In the genomic region with DNA sequence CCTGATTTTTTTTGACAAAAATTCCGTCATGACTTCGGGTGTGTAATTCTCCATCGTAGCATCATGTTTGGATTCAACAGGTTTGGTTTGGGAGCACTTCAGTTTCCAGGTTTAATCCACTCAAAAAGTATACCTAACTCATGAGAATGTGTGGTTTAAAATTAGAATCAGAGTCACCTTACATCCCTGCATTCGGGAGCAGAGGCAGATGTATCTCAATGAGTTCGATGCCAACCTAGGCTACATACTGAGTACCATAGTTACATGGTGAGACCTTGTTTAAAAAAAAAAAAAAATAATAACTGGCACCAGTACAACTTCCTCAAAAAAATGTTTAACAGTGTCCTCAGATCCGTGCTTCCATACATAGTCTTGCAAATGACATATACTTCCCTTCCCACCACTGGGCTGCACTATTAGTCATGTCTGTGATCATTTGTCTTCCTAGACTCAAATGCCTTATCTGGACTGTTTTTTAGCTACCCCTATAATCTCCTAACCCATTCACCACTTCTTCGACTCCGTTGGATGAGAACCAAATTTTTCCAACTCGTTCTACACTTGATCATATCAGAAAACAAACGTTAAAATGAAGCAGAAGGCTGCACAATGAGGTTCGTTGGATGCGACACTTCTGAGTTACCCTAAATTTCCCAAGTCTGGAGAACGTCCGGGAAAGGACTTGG, we compare ENCODE assay signal across 7 mouse cellular contexts. TPM values are rescaled to one million over a fixed set of nuclear protein-coding genes. Genes with fewer than 3 reads are reported as not detected.
DNase-seq lines count a peak whose midpoint lies in the region; ATAC-seq and TF ChIP-seq lines count a peak whose summit lies in the region.

No protein-coding gene starts in this region.

- no peak for TF ChIP-seq POLR2A in spleen, adult 2 months (IDR thresholded peaks at IDR 0.05; ENCODE audit: low read depth, low read length)

- 25% methylated on average over 14 of the region's 14 CpGs for WGBS in spleen, adult 2 months
- 30% methylated on average over 14 of the region's 14 CpGs for WGBS in limb, embryonic 15.5 days
- WGBS in stomach, embryonic 15.5 days = 33% methylated on average over 14 of the region's 14 CpGs

- no peak for TF ChIP-seq CTCF in spleen, adult 2 months (IDR thresholded peaks at IDR 0.05; ENCODE audit: extremely low read depth, insufficient read depth, insufficient read length, insufficient replicate concordance)

- DNase-seq in spleen, adult 2 months (ENCODE audit: low read depth in 1 of 2, low spot score in 2 of 2) = no peak
- DNase-seq in spleen, adult 18-20 months = no peak
- no peak for DNase-seq in cerebellum, postnatal 14 days
- no peak for DNase-seq in urinary bladder, postnatal 36 days (ENCODE audit: low spot score in 2 of 2)

- H3K9me3 ChIP-seq in limb, embryonic 15.5 days = no peaks in the 10 kb centered on the region
- no peaks in the 10 kb centered on the region for H3K9me3 ChIP-seq in stomach, embryonic 15.5 days

- H3K4me1 ChIP-seq in spleen, adult 2 months (ENCODE audit: control insufficient read depth, insufficient read depth, insufficient read length) = peaks cover 4% of the 10 kb centered on the region
- peaks cover 31% of the 10 kb centered on the region for H3K4me1 ChIP-seq in limb, embryonic 15.5 days
- H3K4me1 ChIP-seq in stomach, embryonic 15.5 days = peaks cover 17% of the 10 kb centered on the region

- no peaks in the 10 kb centered on the region for H3K36me3 ChIP-seq in spleen, adult 2 months (ENCODE audit: control insufficient read depth, insufficient read depth, low read length)
- H3K36me3 ChIP-seq in limb, embryonic 15.5 days = peaks cover 8% of the 10 kb centered on the region
- H3K36me3 ChIP-seq in stomach, embryonic 15.5 days = no peaks in the 10 kb centered on the region

- H3K27ac ChIP-seq in spleen, adult 2 months (ENCODE audit: insufficient read depth, low read length) = peak overlapping the region; percentile 79
- peak overlapping the region; percentile 91 for H3K27ac ChIP-seq in limb, embryonic 15.5 days
- H3K27ac ChIP-seq in stomach, embryonic 15.5 days = peak overlapping the region; percentile 87

- no peaks in the 10 kb centered on the region for H3K27me3 ChIP-seq in spleen, adult 2 months (ENCODE audit: control insufficient read depth, insufficient read depth, low read length)
- no peaks in the 10 kb centered on the region for H3K27me3 ChIP-seq in limb, embryonic 15.5 days
- H3K27me3 ChIP-seq in stomach, embryonic 15.5 days (replicated peaks) = no peaks in the 10 kb centered on the region

- peak overlapping the region; percentile 61 for H3K4me3 ChIP-seq in spleen, adult 2 months (ENCODE audit: extremely low read depth, insufficient read depth, insufficient read length)
- H3K4me3 ChIP-seq in limb, embryonic 15.5 days = peak overlapping the region; percentile 95
- peak overlapping the region; percentile 96 for H3K4me3 ChIP-seq in stomach, embryonic 15.5 days (replicated peaks)

- ATAC-seq in erythroid progenitor cell, adult 5-6 weeks (replicated peaks; ENCODE audit: low FRiP score, poor library complexity, severe bottlenecking) = peak; percentile 8
- ATAC-seq in limb, embryonic 15.5 days (ENCODE audit: insufficient number of reproducible peaks, low FRiP score, low TSS enrichment, low read depth) = no peak
- no peak for ATAC-seq in stomach, embryonic 15.5 days (ENCODE audit: insufficient read depth, low FRiP score, low read depth)

- peak overlapping the region; percentile 76 for H3K9ac ChIP-seq in limb, embryonic 15.5 days
- H3K9ac ChIP-seq in stomach, embryonic 15.5 days = peak overlapping the region; percentile 82; the same call in 1 of the 2 replicates

- H3K4me2 ChIP-seq in limb, embryonic 15.5 days = peak overlapping the region; percentile 54
- H3K4me2 ChIP-seq in stomach, embryonic 15.5 days = peak overlapping the region; percentile 60

RNA-seq across cellular contexts. Expression of a gene that starts 0.6 kb away (rescaled TPM):
- 221 and 393 TPM in 2 replicates for polyA plus RNA-seq in spleen, adult 2 months (2012; rRNA removed)
- total RNA-seq in erythroid progenitor cell, adult 5-6 weeks (2015; ENCODE audit: low replicate concordance) = 74.6 and 93.1 TPM in 2 replicates
- 1.1 and 26.1 TPM in 2 replicates for total RNA-seq in erythroid progenitor cell, adult 5-6 weeks (2017; ENCODE audit: low replicate concordance)
- polyA plus RNA-seq in limb, embryonic 15.5 days (2015; fragmentation: Nextera tagmentation; extraction: Ambion mirVana) = 196 and 218 TPM in 2 replicates
- polyA plus RNA-seq in stomach, embryonic 15.5 days (2015; fragmentation: Nextera tagmentation; extraction: Ambion mirVana) = 273 and 275 TPM in 2 replicates

RNA-seq across cellular contexts. Expression of a gene that starts 5.3 kb away (rescaled TPM):
- polyA plus RNA-seq in spleen, adult 2 months (2012; rRNA removed) = 42.0 and 63.2 TPM in 2 replicates
- 1.8 TPM in 1 of 2 replicates, not detected in the other for total RNA-seq in erythroid progenitor cell, adult 5-6 weeks (2015; ENCODE audit: low replicate concordance)
- 1.4 and 1.7 TPM in 2 replicates for total RNA-seq in erythroid progenitor cell, adult 5-6 weeks (2017; ENCODE audit: low replicate concordance)
- polyA plus RNA-seq in limb, embryonic 15.5 days (2015; fragmentation: Nextera tagmentation; extraction: Ambion mirVana) = 245 and 272 TPM in 2 replicates
- polyA plus RNA-seq in stomach, embryonic 15.5 days (2015; fragmentation: Nextera tagmentation; extraction: Ambion mirVana) = 126 and 139 TPM in 2 replicates

RNA-seq across cellular contexts. Expression of a gene that starts 8.6 kb away (rescaled TPM):
- polyA plus RNA-seq in spleen, adult 2 months (2012; rRNA removed) = 24.6 and 31.2 TPM in 2 replicates
- total RNA-seq in erythroid progenitor cell, adult 5-6 weeks (2015; ENCODE audit: low replicate concordance) = 1.7 and 2.5 TPM in 2 replicates
- total RNA-seq in erythroid progenitor cell, adult 5-6 weeks (2017; ENCODE audit: low replicate concordance) = 1.4 and 1.9 TPM in 2 replicates
- 5.8 and 6.5 TPM in 2 replicates for polyA plus RNA-seq in limb, embryonic 15.5 days (2015; fragmentation: Nextera tagmentation; extraction: Ambion mirVana)
- 17.0 and 19.9 TPM in 2 replicates for polyA plus RNA-seq in stomach, embryonic 15.5 days (2015; fragmentation: Nextera tagmentation; extraction: Ambion mirVana)

RNA-seq across cellular contexts. Expression of a gene that starts 37.8 kb away (rescaled TPM):
- polyA plus RNA-seq in spleen, adult 2 months (2012; rRNA removed) = 154 and 206 TPM in 2 replicates
- 21.0 and 22.0 TPM in 2 replicates for total RNA-seq in erythroid progenitor cell, adult 5-6 weeks (2015; ENCODE audit: low replicate concordance)
- total RNA-seq in erythroid progenitor cell, adult 5-6 weeks (2017; ENCODE audit: low replicate concordance) = 23.0 and 38.6 TPM in 2 replicates
- polyA plus RNA-seq in limb, embryonic 15.5 days (2015; fragmentation: Nextera tagmentation; extraction: Ambion mirVana) = 42.8 and 46.4 TPM in 2 replicates
- polyA plus RNA-seq in stomach, embryonic 15.5 days (2015; fragmentation: Nextera tagmentation; extraction: Ambion mirVana) = 49.6 and 51.9 TPM in 2 replicates

RNA-seq across cellular contexts. Expression of a gene that starts 49.8 kb away (rescaled TPM):
- 0.22 and 0.40 TPM in 2 replicates for polyA plus RNA-seq in spleen, adult 2 months (2012; rRNA removed)
- total RNA-seq in erythroid progenitor cell, adult 5-6 weeks (2015; ENCODE audit: low replicate concordance) = not detected in 2 replicates
- not detected in 2 replicates for total RNA-seq in erythroid progenitor cell, adult 5-6 weeks (2017; ENCODE audit: low replicate concordance)
- 1.5 and 2.2 TPM in 2 replicates for polyA plus RNA-seq in limb, embryonic 15.5 days (2015; fragmentation: Nextera tagmentation; extraction: Ambion mirVana)
- polyA plus RNA-seq in stomach, embryonic 15.5 days (2015; fragmentation: Nextera tagmentation; extraction: Ambion mirVana) = 1.6 and 2.3 TPM in 2 replicates
